ENCODE assay signal across 9 mouse cellular contexts in genomic region chr17:87795927-87796714, GRCm38 (mm10). TPM values are rescaled to one million over a fixed set of nuclear protein-coding genes. Genes with fewer than 3 reads are reported as not detected.
DNase-seq lines count a peak whose midpoint lies in the region; ATAC-seq and TF ChIP-seq lines count a peak whose summit lies in the region.
"Had no signal": no experiment of that assay in that cellular context is flagged by ENCODE, and none has a peak within 500 bp of the region (broad histone marks: within the 10 kb centered on the region; RNA-seq: fewer than 3 reads in every experiment).

No protein-coding gene starts in this region.

- no peak for ATAC-seq in limb, embryonic 12.5 days (ENCODE audit: insufficient number of reproducible peaks, insufficient read depth, low FRiP score, low TSS enrichment, low read depth)
- ATAC-seq in neural tube, embryonic 15.5 days (ENCODE audit: low FRiP score), result no peak

- peak overlapping the region; percentile 89 for H3K4me2 ChIP-seq in limb, embryonic 12.5 days
- H3K4me2 ChIP-seq in neural tube, embryonic 15.5 days, result peak overlapping the region; percentile 99

- H3K27ac ChIP-seq in layer of hippocampus, adult 2 months, result peak overlapping the region; percentile 90
- no peak overlapping the region for H3K27ac ChIP-seq in forebrain, embryonic 10.5 days
- no peak overlapping the region for H3K27ac ChIP-seq in limb, embryonic 12.5 days
- H3K27ac ChIP-seq in neural tube, embryonic 15.5 days (replicated peaks), result no peak overlapping the region
- H3K27ac ChIP-seq in gastrocnemius, adult 2 months, result no peak overlapping the region

- no peak for TF ChIP-seq CTCF in layer of hippocampus, adult 2 months (conservative IDR thresholded peaks at IDR 0.05)
- TF ChIP-seq CTCF in gastrocnemius, adult 2 months (IDR thresholded peaks at IDR 0.05), result no peak

- peak overlapping the region; percentile 73 for H3K4me3 ChIP-seq in layer of hippocampus, adult 2 months
- peak overlapping the region; percentile 57 for H3K4me3 ChIP-seq in forebrain, embryonic 10.5 days
- H3K4me3 ChIP-seq in limb, embryonic 12.5 days (replicated peaks), result peak overlapping the region; percentile 46; the same call in 1 of the 2 replicates
- peak overlapping the region; percentile 54 for H3K4me3 ChIP-seq in neural tube, embryonic 15.5 days (replicated peaks)
- no peak overlapping the region for H3K4me3 ChIP-seq in gastrocnemius, adult 2 months
- H3K4me3 ChIP-seq: erythroblast, embryonic 14.5 days had no signal

- H3K9me3 ChIP-seq in forebrain, embryonic 10.5 days, result no peaks in the 10 kb centered on the region
- no peaks in the 10 kb centered on the region for H3K9me3 ChIP-seq in limb, embryonic 12.5 days
- H3K9me3 ChIP-seq in neural tube, embryonic 15.5 days (replicated peaks), result no peaks in the 10 kb centered on the region

- no peak for DNase-seq in layer of hippocampus, adult 2 months (ENCODE audit: low spot score in 2 of 2)
- no peak for DNase-seq in layer of hippocampus, postnatal 36 days
- no peak for DNase-seq in forebrain, embryonic 10.5 days (ENCODE audit: extremely low spot score, low spot score)
- no peak for DNase-seq in gastrocnemius, adult 2 months
- no peak for DNase-seq in T-cell, adult 2 months (ENCODE audit: low spot score)
- no peak for DNase-seq in kidney, adult 9 months

- 24% methylated on average over 12 of the region's 12 CpGs for WGBS in forebrain, embryonic 10.5 days
- 30% methylated on average over 12 of the region's 12 CpGs for WGBS in limb, embryonic 12.5 days
- WGBS in neural tube, embryonic 15.5 days, result 29% methylated on average over 12 of the region's 12 CpGs

- H3K27me3 ChIP-seq in forebrain, embryonic 10.5 days (ENCODE audit: poor library complexity, severe bottlenecking), result peaks cover 81% of the 10 kb centered on the region
- H3K27me3 ChIP-seq in limb, embryonic 12.5 days, result peaks cover 88% of the 10 kb centered on the region
- peaks cover 70% of the 10 kb centered on the region for H3K27me3 ChIP-seq in neural tube, embryonic 15.5 days (replicated peaks)

- peaks cover 25% of the 10 kb centered on the region for H3K4me1 ChIP-seq in forebrain, embryonic 10.5 days
- peaks cover 22% of the 10 kb centered on the region for H3K4me1 ChIP-seq in limb, embryonic 12.5 days (replicated peaks)
- peaks cover 33% of the 10 kb centered on the region for H3K4me1 ChIP-seq in neural tube, embryonic 15.5 days

- H3K36me3 ChIP-seq in forebrain, embryonic 10.5 days (replicated peaks), result no peaks in the 10 kb centered on the region
- H3K36me3 ChIP-seq in limb, embryonic 12.5 days, result no peaks in the 10 kb centered on the region
- no peaks in the 10 kb centered on the region for H3K36me3 ChIP-seq in neural tube, embryonic 15.5 days

- intact Hi-C loops in gastrocnemius, adult 2 months (cut with DNase I), result no loop called here

- H3K9ac ChIP-seq in limb, embryonic 12.5 days (replicated peaks), result no peak overlapping the region
- no peak overlapping the region for H3K9ac ChIP-seq in neural tube, embryonic 15.5 days (replicated peaks)

RNA-seq across cellular contexts. Expression of gene Kcnk12, which starts 1.7 kb away (rescaled TPM):
- 10 to 100 TPM; 22.8 to 23.2 TPM for total RNA-seq in layer of hippocampus, adult 2 months (2021)
- 10 to 100 TPM; 21.6 to 23.7 TPM for total RNA-seq in layer of hippocampus, postnatal 36 days (2021)
- polyA plus RNA-seq in forebrain, embryonic 10.5 days (2016; fragmentation: Nextera tagmentation; extraction: Ambion mirVana), result 0.07 and 0.20 TPM in 2 replicates
- 0.14 TPM in 1 of 2 replicates, not detected in the other for polyA plus RNA-seq in limb, embryonic 12.5 days (2016; fragmentation: Nextera tagmentation; extraction: Ambion mirVana)
- 1.3 and 1.7 TPM in 2 replicates for polyA plus RNA-seq in neural tube, embryonic 15.5 days (2015; fragmentation: Nextera tagmentation; extraction: Ambion mirVana)
- total RNA-seq in gastrocnemius, adult 2 months (2021), result not detected

Comparison
In these comparisons a context has a peak if more than half of its experiments do, and no peak if none do; other contexts are left out.
1. RNA of gene Kcnk12, which starts 1.7 kb away (total RNA-seq): 21.6 to 23.7 TPM in layer of hippocampus, postnatal 36 days and 22.8 to 23.2 TPM in layer of hippocampus, adult 2 months; not detected in gastrocnemius, adult 2 months; every median in the first group is over 10 times any median in the second.